24 mouse cellular contexts compared by ENCODE assay signal in genomic region chr9:123686206-123686605, GRCm38 (mm10). TPM values are rescaled to one million over a fixed set of nuclear protein-coding genes. Genes with fewer than 3 reads are reported as not detected.
DNase-seq lines count a peak whose midpoint lies in the region; ATAC-seq and TF ChIP-seq lines count a peak whose summit lies in the region.
"Had no signal": no experiment of that assay in that cellular context is flagged by ENCODE, and none has a peak within 500 bp of the region (broad histone marks: within the 10 kb centered on the region; RNA-seq: fewer than 3 reads in every experiment).

No protein-coding gene starts in this region.

- DNase-seq in heart, adult 11 months = peak; percentile 59
- peak; percentile 10 to 21 for DNase-seq in lung, adult 18-20 months
- DNase-seq in lung, adult 2 months = no peak
- DNase-seq in midbrain, postnatal 0 days (ENCODE audit: low spot score) = peak; percentile 15
- no peak for DNase-seq in liver, postnatal 0 days
- no peak for DNase-seq in c-Kit-positive CD71-positive TER-119-positive erythroid progenitor cells, embryonic 14.5 days (ENCODE audit: low spot score)
- DNase-seq: adrenal gland, adult 8-10 months; adrenal gland, postnatal 36 days; cerebellum, adult 11-12 months; cerebellum, adult 9-11 months; gastrocnemius, adult 2 months; gastrocnemius, postnatal 25 days; heart, adult 18-20 months; heart, postnatal 14 days had no signal

- no peaks in the 10 kb centered on the region for H3K4me1 ChIP-seq in heart, embryonic 12.5 days (replicated peaks)
- H3K4me1 ChIP-seq in lung, adult 2 months (ENCODE audit: control insufficient read depth, insufficient read depth, low read length) = no peaks in the 10 kb centered on the region
- H3K4me1 ChIP-seq in midbrain, postnatal 0 days (ENCODE audit: insufficient read depth, low read length) = no peaks in the 10 kb centered on the region
- no peaks in the 10 kb centered on the region for H3K4me1 ChIP-seq in midbrain, embryonic 16.5 days (ENCODE audit: control insufficient read depth, insufficient read depth, low read length)
- no peaks in the 10 kb centered on the region for H3K4me1 ChIP-seq in liver, postnatal 0 days (ENCODE audit: insufficient read depth)
- H3K4me1 ChIP-seq: embryonic facial prominence, embryonic 10.5 days; heart, embryonic 10.5 days; heart, embryonic 15.5 days; hindbrain, embryonic 15.5 days had no signal

- no peak for TF ChIP-seq POLR2A in lung, adult 2 months (IDR thresholded peaks at IDR 0.05; ENCODE audit: borderline replicate concordance, extremely low read depth, low read depth, low read length)

- H3K9ac ChIP-seq in heart, embryonic 12.5 days = no peak overlapping the region
- no peak overlapping the region for H3K9ac ChIP-seq in midbrain, postnatal 0 days (replicated peaks; ENCODE audit: low read length, poor library complexity, severe bottlenecking)
- H3K9ac ChIP-seq in midbrain, embryonic 16.5 days (ENCODE audit: low read depth, low read length) = no peak overlapping the region
- no peak overlapping the region for H3K9ac ChIP-seq in liver, postnatal 0 days (replicated peaks)
- H3K9ac ChIP-seq: heart, embryonic 15.5 days; hindbrain, embryonic 15.5 days had no signal

- H3K27me3 ChIP-seq in heart, embryonic 12.5 days (replicated peaks) = peaks cover 23% of the 10 kb centered on the region
- no peaks in the 10 kb centered on the region for H3K27me3 ChIP-seq in midbrain, postnatal 0 days (ENCODE audit: insufficient read depth, low read length)
- H3K27me3 ChIP-seq in midbrain, embryonic 16.5 days (ENCODE audit: control insufficient read depth, insufficient read depth, low read depth, low read length) = 0 out of 2 replicates have a peak, but pooled peaks cover 2% of the 10 kb centered on the region
- 0 out of 2 replicates have a peak, but pooled peaks cover under 1% of the 10 kb centered on the region for H3K27me3 ChIP-seq in liver, postnatal 0 days (ENCODE audit: insufficient read depth, low read length)
- H3K27me3 ChIP-seq: hindbrain, embryonic 15.5 days had no signal

- ATAC-seq in heart, embryonic 12.5 days (ENCODE audit: insufficient number of reproducible peaks, low FRiP score) = no peak
- ATAC-seq in midbrain, postnatal 0 days (ENCODE audit: low FRiP score) = no peak
- no peak for ATAC-seq in midbrain, embryonic 16.5 days
- ATAC-seq in liver, postnatal 0 days = no peak
- ATAC-seq: forebrain, embryonic 14.5 days had no signal

- no peak overlapping the region for H3K4me2 ChIP-seq in heart, embryonic 12.5 days
- no peak overlapping the region for H3K4me2 ChIP-seq in midbrain, postnatal 0 days (ENCODE audit: low read depth, low read length, poor library complexity, severe bottlenecking)
- no peak overlapping the region for H3K4me2 ChIP-seq in midbrain, embryonic 16.5 days (ENCODE audit: low read length)
- no peak overlapping the region for H3K4me2 ChIP-seq in liver, postnatal 0 days (ENCODE audit: low read depth, low read length)
- H3K4me2 ChIP-seq: heart, embryonic 15.5 days; hindbrain, embryonic 15.5 days had no signal

- no peak overlapping the region for H3K4me3 ChIP-seq in heart, embryonic 12.5 days
- H3K4me3 ChIP-seq in lung, adult 2 months (replicated peaks; ENCODE audit: extremely low read depth, low read depth, low read length) = no peak overlapping the region
- no peak overlapping the region for H3K4me3 ChIP-seq in midbrain, postnatal 0 days (ENCODE audit: low read depth, low read length)
- no peak overlapping the region for H3K4me3 ChIP-seq in midbrain, embryonic 16.5 days (ENCODE audit: low read depth, low read length)
- no peak overlapping the region for H3K4me3 ChIP-seq in liver, postnatal 0 days (ENCODE audit: low read depth, low read length)
- H3K4me3 ChIP-seq: embryonic facial prominence, embryonic 10.5 days; forebrain, embryonic 10.5 days; gastrocnemius, adult 2 months; heart, embryonic 10.5 days; heart, embryonic 15.5 days; hindbrain, embryonic 15.5 days had no signal

- H3K27ac ChIP-seq in heart, embryonic 12.5 days (ENCODE audit: poor library complexity, severe bottlenecking) = no peak overlapping the region
- H3K27ac ChIP-seq in midbrain, postnatal 0 days (ENCODE audit: low read depth, low read length) = no peak overlapping the region
- no peak overlapping the region for H3K27ac ChIP-seq in midbrain, embryonic 16.5 days (ENCODE audit: low read length)
- no peak overlapping the region for H3K27ac ChIP-seq in liver, postnatal 0 days (ENCODE audit: low read depth)
- H3K27ac ChIP-seq: embryonic facial prominence, embryonic 10.5 days; forebrain, embryonic 10.5 days; gastrocnemius, adult 2 months; heart, embryonic 10.5 days; heart, embryonic 15.5 days; hindbrain, embryonic 15.5 days had no signal

- no peaks in the 10 kb centered on the region for H3K9me3 ChIP-seq in heart, embryonic 12.5 days (replicated peaks)
- H3K9me3 ChIP-seq in midbrain, postnatal 0 days (ENCODE audit: low read length) = no peaks in the 10 kb centered on the region
- H3K9me3 ChIP-seq in midbrain, embryonic 16.5 days (replicated peaks; ENCODE audit: control insufficient read depth, low read length, poor library complexity, severe bottlenecking) = no peaks in the 10 kb centered on the region
- no peaks in the 10 kb centered on the region for H3K9me3 ChIP-seq in liver, postnatal 0 days (ENCODE audit: low read length)
- H3K9me3 ChIP-seq: embryonic facial prominence, embryonic 10.5 days; forebrain, embryonic 10.5 days; heart, embryonic 10.5 days; heart, embryonic 15.5 days; hindbrain, embryonic 15.5 days had no signal

- no peak for TF ChIP-seq CTCF in lung, adult 2 months (IDR thresholded peaks at IDR 0.05; ENCODE audit: insufficient read depth, low read length)
- TF ChIP-seq CTCF in midbrain, postnatal 0 days (IDR thresholded peaks at IDR 0.05) = no peak
- TF ChIP-seq CTCF in liver, postnatal 0 days (IDR thresholded peaks at IDR 0.05; ENCODE audit: low read depth) = no peak

- WGBS in heart, embryonic 12.5 days = 81% methylated on average over 5 of the region's 5 CpGs
- 65% methylated on average over 5 of the region's 5 CpGs for WGBS in lung, adult 2 months
- 65% methylated on average over 5 of the region's 5 CpGs for WGBS in midbrain, postnatal 0 days
- WGBS in midbrain, embryonic 16.5 days = 55% methylated on average over 5 of the region's 5 CpGs
- WGBS in liver, postnatal 0 days (ENCODE audit: insufficient replicate concordance) = 71% methylated on average over 5 of the region's 5 CpGs

- H3K36me3 ChIP-seq in heart, embryonic 12.5 days = no peaks in the 10 kb centered on the region
- H3K36me3 ChIP-seq in midbrain, postnatal 0 days (ENCODE audit: insufficient read depth, low read length) = 0 out of 2 replicates have a peak, but pooled peaks cover 2% of the 10 kb centered on the region
- no peaks in the 10 kb centered on the region for H3K36me3 ChIP-seq in midbrain, embryonic 16.5 days (ENCODE audit: control insufficient read depth, insufficient read depth, low read length)
- no peaks in the 10 kb centered on the region for H3K36me3 ChIP-seq in liver, postnatal 0 days (replicated peaks; ENCODE audit: insufficient read depth, low read length)
- H3K36me3 ChIP-seq: embryonic facial prominence, embryonic 10.5 days; heart, embryonic 10.5 days; heart, embryonic 15.5 days; hindbrain, embryonic 15.5 days had no signal

- no peak for TF ChIP-seq EP300 in liver, postnatal 0 days (IDR thresholded peaks at IDR 0.05; ENCODE audit: low read depth)

RNA-seq across cellular contexts. Expression of gene Slc6a20a, which starts 7.5 kb away (rescaled TPM):
- 0.09 TPM in 1 of 2 replicates, not detected in the other for polyA plus RNA-seq in heart, embryonic 12.5 days (2016; fragmentation: Nextera tagmentation; extraction: Ambion mirVana)
- polyA plus RNA-seq in lung, adult 2 months (2012; rRNA removed) = 1.4 and 3.1 TPM in 2 replicates
- 54.1 and 64.9 TPM in 2 replicates for total RNA-seq in midbrain, postnatal 0 days (2014; rRNA removed)
- 41.8 and 52.4 TPM in 2 replicates for polyA plus RNA-seq in midbrain, postnatal 0 days (2015; fragmentation: Nextera tagmentation; extraction: Ambion mirVana)
- polyA plus RNA-seq in midbrain, embryonic 16.5 days (2015; fragmentation: Nextera tagmentation; extraction: Ambion mirVana) = 12.5 and 15.1 TPM in 2 replicates
- 2.3 and 2.4 TPM in 2 replicates for polyA plus RNA-seq in liver, postnatal 0 days (2015; fragmentation: Nextera tagmentation; extraction: Ambion mirVana)
- total RNA-seq: gastrocnemius, adult 2 months; gastrocnemius, postnatal 25 days; heart, adult 18-20 months; heart, postnatal 14 days; hematopoietic stem cell, adult 5-6 weeks had no signal
- polyA plus RNA-seq: heart, embryonic 10.5 days; heart, embryonic 15.5 days had no signal

RNA-seq across cellular contexts. Expression of gene Ccr9, which starts 8.0 kb away (rescaled TPM):
- polyA plus RNA-seq in heart, embryonic 12.5 days (2016; fragmentation: Nextera tagmentation; extraction: Ambion mirVana) = 0.05 and 0.11 TPM in 2 replicates
- 0.67 and 0.84 TPM in 2 replicates for polyA plus RNA-seq in lung, adult 2 months (2012; rRNA removed)
- 0.05 and 1.1 TPM in 2 replicates for total RNA-seq in midbrain, postnatal 0 days (2014; rRNA removed)
- polyA plus RNA-seq in midbrain, postnatal 0 days (2015; fragmentation: Nextera tagmentation; extraction: Ambion mirVana) = 0.28 and 0.48 TPM in 2 replicates
- 0.30 TPM in 2 replicates for polyA plus RNA-seq in midbrain, embryonic 16.5 days (2015; fragmentation: Nextera tagmentation; extraction: Ambion mirVana)
- polyA plus RNA-seq in liver, postnatal 0 days (2015; fragmentation: Nextera tagmentation; extraction: Ambion mirVana) = 0.19 and 0.23 TPM in 2 replicates
- total RNA-seq: ES-E14; gastrocnemius, adult 2 months had no signal
- polyA plus RNA-seq: heart, embryonic 10.5 days had no signal

RNA-seq across cellular contexts. Expression of gene Lztfl1, which starts 31.3 kb away (rescaled TPM):
- 33.7 and 35.1 TPM in 2 replicates for polyA plus RNA-seq in heart, embryonic 12.5 days (2016; fragmentation: Nextera tagmentation; extraction: Ambion mirVana)
- 2.6 and 4.5 TPM in 2 replicates for polyA plus RNA-seq in lung, adult 2 months (2012; rRNA removed)
- 35.4 and 37.0 TPM in 2 replicates for total RNA-seq in midbrain, postnatal 0 days (2014; rRNA removed)
- 44.4 and 47.3 TPM in 2 replicates for polyA plus RNA-seq in midbrain, postnatal 0 days (2015; fragmentation: Nextera tagmentation; extraction: Ambion mirVana)
- polyA plus RNA-seq in midbrain, embryonic 16.5 days (2015; fragmentation: Nextera tagmentation; extraction: Ambion mirVana) = 51.1 and 53.1 TPM in 2 replicates
- 16.6 and 16.8 TPM in 2 replicates for polyA plus RNA-seq in liver, postnatal 0 days (2015; fragmentation: Nextera tagmentation; extraction: Ambion mirVana)

RNA-seq across cellular contexts. Expression of gene Slc6a20b, which starts 53.8 kb away (rescaled TPM):
- polyA plus RNA-seq in heart, embryonic 12.5 days (2016; fragmentation: Nextera tagmentation; extraction: Ambion mirVana) = 0.09 and 0.18 TPM in 2 replicates
- polyA plus RNA-seq in lung, adult 2 months (2012; rRNA removed) = 0.07 and 0.08 TPM in 2 replicates
- total RNA-seq in midbrain, postnatal 0 days (2014; rRNA removed) = 0.47 and 0.55 TPM in 2 replicates
- 0.29 and 0.60 TPM in 2 replicates for polyA plus RNA-seq in midbrain, postnatal 0 days (2015; fragmentation: Nextera tagmentation; extraction: Ambion mirVana)
- 0.25 and 0.39 TPM in 2 replicates for polyA plus RNA-seq in midbrain, embryonic 16.5 days (2015; fragmentation: Nextera tagmentation; extraction: Ambion mirVana)
- polyA plus RNA-seq in liver, postnatal 0 days (2015; fragmentation: Nextera tagmentation; extraction: Ambion mirVana) = 0.09 and 0.16 TPM in 2 replicates
- total RNA-seq: adrenal gland, adult 8-10 months; adrenal gland, postnatal 36 days; gastrocnemius, adult 2 months; gastrocnemius, postnatal 25 days; heart, adult 18-20 months; heart, postnatal 14 days had no signal

Comparison
In these comparisons a context has a peak if more than half of its experiments do, and no peak if none do; other contexts are left out.
1. DNase-seq: peak in heart, adult 11 months (single experiment), lung, adult 18-20 months (2 of 2) and midbrain, postnatal 0 days (single experiment); none in lung, adult 2 months (single experiment), liver, postnatal 0 days (single experiment) and c-Kit-positive CD71-positive TER-119-positive erythroid progenitor cells, embryonic 14.5 days (single experiment).